Mouse (Mus musculus) heart, embryonic 13.5 days (tissue): Measurements from ENCODE around the gene Naip2. TPM values are rescaled to one million over a fixed set of nuclear protein-coding genes. Genes with fewer than 3 reads are reported as not detected.
"Not testable (repeated sequence)": the region's sequence is repeated elsewhere in the genome, so short reads cannot be mapped to it uniquely, and the experiment has no call there.

Experiments used
- ATAC-seq: fragments of 200-750 bp; cut with Nextera tagmentation; 2 replicates; pipeline ENCODE4 v1.8.0; 2017; ENCODE audit warnings: moderate TSS enrichment; ENCODE audit not compliant: insufficient number of reproducible peaks, low FRiP score, low TSS enrichment; ENCODE audit errors: extremely low read depth
- H3K27ac ChIP-seq: fragments of 300-500 bp; sonication (generic); replicated peaks from 2 replicates; pipeline ENCODE4 v1.5.1; 2015; ENCODE audit warnings: moderate library complexity, mild to moderate bottlenecking, inconsistent platforms
- H3K27me3 ChIP-seq: fragments of 300-500 bp; sonication (generic); replicated peaks from 2 replicates; pipeline ENCODE4 v1.6.1; 2015; ENCODE audit warnings: mild to moderate bottlenecking, inconsistent platforms
- H3K36me3 ChIP-seq: fragments of 300-500 bp; sonication (generic); 2 replicates; pipeline ENCODE4 v1.6.1; 2015; ENCODE audit warnings: mild to moderate bottlenecking, inconsistent platforms
- H3K4me1 ChIP-seq: fragments of 300-500 bp; sonication (generic); 2 replicates; pipeline ENCODE4 v1.6.1; 2015; ENCODE audit warnings: inconsistent platforms
- H3K4me2 ChIP-seq: fragments of 300-500 bp; sonication (generic); 2 replicates; pipeline ENCODE4 v1.6.1; 2015; ENCODE audit warnings: inconsistent platforms, mild to moderate bottlenecking, moderate library complexity
- H3K4me3 ChIP-seq: fragments of 300-500 bp; sonication (generic); 2 replicates; pipeline ENCODE4 v1.5.1; 2015; ENCODE audit warnings: moderate library complexity, mild to moderate bottlenecking, inconsistent platforms
- H3K9ac ChIP-seq: fragments of 300-500 bp; sonication (generic); 2 replicates; pipeline ENCODE4 v1.6.1; 2015; ENCODE audit warnings: inconsistent platforms, mild to moderate bottlenecking, moderate library complexity
- H3K9me3 ChIP-seq: fragments of 300-500 bp; sonication (generic); 2 replicates; pipeline ENCODE4 v1.6.1; 2016; ENCODE audit warnings: inconsistent platforms
- WGBS: fragments of 180-500 bp; shearing (Covaris S2); methylation state at CpG from one replicate; pipeline ENCODE4 v1.1.7; 2015; ENCODE audit warnings: mixed read lengths; 5-methylcytosine and 5-hydroxymethylcytosine counted together
- polyA plus RNA-seq: library from polyadenylated mRNA; unstranded; fragments of >200 nt; fragmentation: Nextera tagmentation; extraction: Ambion mirVana; gene quantifications from 2 replicates; pipeline ENCODE4 v1.2.1, GENCODE M21; 2015

Naip2 gene
- polyA plus RNA-seq, result 0.13 and 0.19 TPM in 2 replicates

GRCm38 (mm10) chr13:100201659-100202333 is at the start of gene Naip2:
Gene Naip2, minus strand, starts transcription at chr13:100202092.
- H3K4me2 ChIP-seq, H3K27me3 ChIP-seq, H3K27ac ChIP-seq, ATAC-seq, H3K36me3 ChIP-seq, H3K9me3 ChIP-seq, H3K9ac ChIP-seq, H3K4me3 ChIP-seq, H3K4me1 ChIP-seq: not testable (repeated sequence)
- WGBS, result 43% methylated on average over 3 of the region's 3 CpGs

DNA sequence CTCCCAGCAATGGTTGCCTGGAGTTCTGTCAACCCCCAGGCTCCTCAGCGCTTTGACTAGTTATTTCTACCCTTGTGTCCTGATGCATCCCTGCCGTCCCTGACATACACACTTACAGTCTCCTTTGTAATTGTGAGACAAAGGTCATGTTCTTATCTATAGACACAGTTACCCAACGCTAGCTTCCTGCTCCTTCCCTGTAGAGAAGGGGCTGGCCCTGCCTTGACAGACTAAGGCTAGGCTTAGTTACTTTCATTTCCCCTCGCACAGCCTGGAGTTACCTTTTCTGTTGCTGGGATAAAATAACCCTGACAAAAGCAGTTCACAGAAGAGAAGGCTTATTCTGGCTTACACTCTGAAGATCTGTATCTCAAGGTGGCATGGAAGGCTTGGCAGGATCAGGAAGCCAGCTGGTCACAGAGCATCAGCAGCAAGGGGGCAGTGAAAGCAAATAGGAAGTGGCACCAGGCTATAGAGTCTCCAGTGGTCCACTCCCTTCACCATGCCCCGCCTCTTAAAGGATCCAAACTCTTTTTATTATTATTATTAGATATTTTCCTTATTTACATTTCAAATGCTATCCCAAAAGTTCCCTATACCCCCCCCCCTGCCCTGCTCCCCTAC is 45.1 kb upstream of the Naip2 start:
- H3K9ac ChIP-seq, ATAC-seq, H3K9me3 ChIP-seq, H3K36me3 ChIP-seq, H3K4me2 ChIP-seq, H3K27me3 ChIP-seq, H3K4me1 ChIP-seq, H3K4me3 ChIP-seq, H3K27ac ChIP-seq: not testable (repeated sequence)
- WGBS, result 64% methylated on average over 5 of the region's 5 CpGs

DNA sequence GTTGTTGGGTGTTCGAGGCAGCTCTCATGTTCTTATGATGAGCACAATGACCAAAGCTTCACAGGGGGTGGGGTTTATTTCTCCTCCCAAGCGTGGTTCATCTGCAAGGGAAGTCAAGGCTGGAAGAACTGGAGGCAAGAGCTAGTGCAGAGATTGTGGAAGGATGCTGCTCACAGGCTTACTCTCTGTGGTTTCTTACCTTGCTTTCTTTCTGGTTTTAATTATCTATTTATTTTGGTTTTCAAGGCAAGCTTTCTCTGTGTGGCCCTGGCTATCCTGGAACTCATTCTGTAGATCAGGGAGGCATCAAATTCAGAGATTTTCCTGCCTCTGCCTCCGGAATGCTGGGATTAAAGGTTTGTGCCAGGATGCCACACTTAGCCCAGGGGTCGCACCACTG is 44.3 kb upstream of the Naip2 start, which contains the start of gene Naip5:
Gene Naip5 (minus strand): TSS at position 101 of the 400 bp plus-strand sequence.
- not testable (repeated sequence) for H3K27ac ChIP-seq, H3K9ac ChIP-seq, H3K36me3 ChIP-seq, H3K4me3 ChIP-seq, H3K4me2 ChIP-seq, ATAC-seq, H3K9me3 ChIP-seq, H3K27me3 ChIP-seq, H3K4me1 ChIP-seq
- 63% methylated on average over 4 of the region's 4 CpGs for WGBS

DNA sequence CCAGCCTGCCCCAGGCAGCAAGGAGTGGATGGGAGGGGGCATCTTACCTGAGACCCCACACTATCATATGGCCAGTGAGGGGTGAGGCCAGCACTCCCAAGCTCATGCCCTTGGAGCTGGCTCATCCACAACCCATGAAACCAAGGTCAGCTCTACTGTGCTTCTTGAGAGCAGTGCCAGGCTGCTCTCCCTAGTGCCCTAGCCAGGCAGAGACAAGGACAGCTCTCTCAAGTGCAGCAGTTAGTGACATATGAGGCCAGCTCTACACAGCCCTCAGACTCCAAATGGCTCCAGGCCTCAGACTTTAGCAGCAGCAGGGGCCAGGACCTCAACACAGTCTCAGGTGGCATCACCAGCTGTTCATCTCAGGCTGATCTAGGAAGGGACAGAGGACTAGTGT is 41.8 kb upstream of the Naip2 start:
- Histone ChIP-seq H3K9me3 (no peaks in the 10 kb centered on the region), H3K4me1 (no peaks in the 10 kb centered on the region), H3K27ac (no peak overlapping the region), H3K4me3 (no peak overlapping the region), H3K27me3 (no peaks in the 10 kb centered on the region), H3K4me2 (no peak overlapping the region), H3K36me3 (no peaks in the 10 kb centered on the region), H3K9ac (no peak overlapping the region)
- ATAC-seq, result no peak

GRCm38 (mm10) chr13:100213683-100214082 is 11.8 kb upstream of the Naip2 start:
- not testable (repeated sequence) for ATAC-seq, H3K4me1 ChIP-seq, H3K9me3 ChIP-seq, H3K27me3 ChIP-seq, H3K36me3 ChIP-seq, H3K27ac ChIP-seq, H3K4me3 ChIP-seq, H3K4me2 ChIP-seq, H3K9ac ChIP-seq
- WGBS, result 88% methylated on average over 1 of the region's 1 CpGs

- H3K4me3 ChIP-seq, result no peak overlapping the region
- H3K27me3 ChIP-seq, result no peaks in the 10 kb centered on the region
- H3K36me3 ChIP-seq, result no peaks in the 10 kb centered on the region
- 25% methylated on average over 8 of the region's 8 CpGs for WGBS
- ATAC-seq, result no peak
- H3K27ac ChIP-seq, result no peak overlapping the region
- H3K4me1 ChIP-seq, result no peaks in the 10 kb centered on the region
- no peaks in the 10 kb centered on the region for H3K9me3 ChIP-seq
- H3K4me2 ChIP-seq, result no peak overlapping the region
- no peak overlapping the region for H3K9ac ChIP-seq
Observed at GRCm38 (mm10) chr13:100210540-100210939, 8.6 kb upstream of the Naip2 start.

DNA sequence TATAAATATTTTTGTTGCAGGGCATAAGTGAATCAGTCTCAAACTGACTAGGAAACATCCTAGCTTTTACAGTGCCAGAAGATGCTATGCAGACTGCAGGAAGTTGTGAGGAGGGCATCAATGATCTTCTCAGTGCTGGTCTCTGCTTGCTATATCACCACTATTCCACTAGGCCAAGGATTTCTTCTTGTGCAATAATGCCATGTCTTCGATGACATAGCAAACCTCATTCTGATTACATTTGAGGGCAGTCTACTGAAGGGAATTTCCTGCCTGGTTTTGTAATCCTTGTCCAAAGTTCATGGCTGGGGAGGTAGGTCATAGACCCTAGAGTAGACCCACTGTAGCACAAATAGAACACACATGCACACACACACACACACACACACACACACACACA is 1.4 kb upstream of the Naip2 start:
- no peaks in the 10 kb centered on the region for H3K4me1 ChIP-seq
- H3K27ac ChIP-seq, result no peak overlapping the region
- no peak for ATAC-seq
- H3K9me3 ChIP-seq, result no peaks in the 10 kb centered on the region
- no peak overlapping the region for H3K9ac ChIP-seq
- H3K4me3 ChIP-seq, result no peak overlapping the region
- H3K4me2 ChIP-seq, result no peak overlapping the region
- H3K27me3 ChIP-seq, result no peaks in the 10 kb centered on the region
- 69% methylated on average over 1 of the region's 1 CpGs for WGBS
- H3K36me3 ChIP-seq, result no peaks in the 10 kb centered on the region

GRCm38 (mm10) chr13:100200778-100201177 is 1.1 kb downstream of the Naip2 start:
- H3K27me3 ChIP-seq, result no peaks in the 10 kb centered on the region
- ATAC-seq, result no peak

DNA sequence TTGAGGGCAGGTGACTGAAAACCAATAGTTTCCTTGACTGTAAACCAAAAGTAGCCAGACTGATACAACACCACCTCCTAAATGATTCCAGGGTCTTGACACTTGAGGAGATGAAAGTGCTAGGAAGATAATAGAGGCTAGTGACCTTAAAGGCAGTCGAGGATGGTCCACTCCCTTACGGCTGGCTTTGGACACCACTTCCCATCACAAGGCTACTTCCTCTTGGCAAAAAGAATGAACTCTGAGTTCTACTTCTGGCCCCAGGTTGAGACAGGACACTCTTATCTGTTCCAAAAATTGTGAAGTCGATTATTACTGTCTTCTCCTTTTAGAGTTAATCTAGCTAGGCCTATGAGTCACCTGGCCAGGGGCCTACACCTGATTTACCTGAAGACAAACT is 6.5 kb downstream of the Naip2 start:
- no peak overlapping the region for H3K27ac ChIP-seq
- 66% methylated on average over 3 of the region's 3 CpGs for WGBS
- no peak for ATAC-seq
- no peak overlapping the region for H3K4me2 ChIP-seq
- H3K36me3 ChIP-seq, result no peaks in the 10 kb centered on the region
- H3K9ac ChIP-seq, result no peak overlapping the region
- H3K27me3 ChIP-seq, result no peaks in the 10 kb centered on the region
- H3K9me3 ChIP-seq, result no peaks in the 10 kb centered on the region
- H3K4me3 ChIP-seq, result no peak overlapping the region
- no peaks in the 10 kb centered on the region for H3K4me1 ChIP-seq

More at GRCm38 (mm10) chr13:100200778-100201177, 1.1 kb downstream of the Naip2 start:
- Histone ChIP-seq H3K4me2 (no peak overlapping the region), H3K9me3 (no peaks in the 10 kb centered on the region), H3K4me1 (no peaks in the 10 kb centered on the region), H3K4me3 (no peak overlapping the region), H3K27ac (no peak overlapping the region), H3K36me3 (no peaks in the 10 kb centered on the region), H3K9ac (no peak overlapping the region)

DNA sequence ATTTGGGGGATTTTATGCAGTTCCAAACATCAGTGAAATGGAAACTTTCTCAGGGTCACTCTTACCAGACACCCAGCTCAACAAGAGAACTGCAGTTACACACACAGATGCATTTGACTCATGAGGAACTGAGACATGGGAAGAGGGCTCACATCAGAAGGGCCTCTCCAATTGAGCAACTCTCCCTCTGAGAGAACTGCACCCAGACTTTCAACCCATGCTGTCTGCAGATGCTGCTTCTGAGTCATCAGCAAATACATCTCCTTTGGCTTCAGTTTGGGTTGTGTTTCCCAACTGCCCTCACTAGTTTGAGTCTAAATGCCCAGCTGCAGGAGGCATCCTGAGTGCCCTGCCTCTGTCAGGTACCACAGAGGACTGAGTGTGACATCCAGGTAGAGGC is 18.8 kb downstream of the Naip2 start:
- H3K9ac ChIP-seq, H3K4me2 ChIP-seq, H3K4me3 ChIP-seq, H3K27ac ChIP-seq, H3K9me3 ChIP-seq, H3K4me1 ChIP-seq, H3K27me3 ChIP-seq, ATAC-seq, H3K36me3 ChIP-seq: not testable (repeated sequence)

- H3K27ac ChIP-seq, H3K9ac ChIP-seq, ATAC-seq, H3K4me1 ChIP-seq, H3K9me3 ChIP-seq, H3K4me2 ChIP-seq, H3K36me3 ChIP-seq, H3K4me3 ChIP-seq, H3K27me3 ChIP-seq: not testable (repeated sequence)
- WGBS, result 66% methylated on average over 4 of the region's 5 CpGs
Observed at GRCm38 (mm10) chr13:100174360-100174759, 27.5 kb downstream of the Naip2 start.

- not testable (repeated sequence) for H3K4me1 ChIP-seq, H3K9ac ChIP-seq, H3K27me3 ChIP-seq, H3K9me3 ChIP-seq, H3K27ac ChIP-seq, H3K4me2 ChIP-seq, ATAC-seq, H3K4me3 ChIP-seq, H3K36me3 ChIP-seq
- 54% methylated on average over 2 of the region's 2 CpGs for WGBS
Observed at GRCm38 (mm10) chr13:100166378-100166777, 35.5 kb downstream of the Naip2 start.
